Mouse (Mus musculus): ENCODE results near the gene 2210408I21Rik. TPM values are rescaled to one million over a fixed set of nuclear protein-coding genes. Genes with fewer than 3 reads are reported as not detected.

Gene 2210408I21Rik
- polyA plus RNA-seq, 1 experiment = 1.4 TPM

DNA sequence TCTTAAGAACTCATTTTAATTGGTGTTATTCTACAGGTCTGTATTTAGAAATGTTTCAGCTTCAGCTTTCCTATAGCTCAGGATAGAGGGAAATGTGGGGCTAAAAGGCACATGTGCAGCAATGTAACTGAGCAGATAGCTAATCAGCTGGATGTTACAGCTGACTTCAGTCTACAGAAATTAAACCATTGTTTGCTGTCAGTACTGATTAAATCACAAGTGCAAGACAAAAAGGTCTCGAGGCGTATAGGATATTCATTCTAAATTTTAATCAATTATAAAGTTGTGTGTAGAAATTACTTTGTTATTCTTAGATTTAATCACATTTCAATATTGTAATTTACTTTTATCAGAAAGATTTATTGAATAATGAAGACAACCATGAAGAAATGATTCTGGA lies 56.9 kb downstream of the 2210408I21Rik start:
- no peaks in the 10 kb centered on the region for H3K27me3 ChIP-seq (ENCODE audit: control insufficient read depth, insufficient read depth, insufficient read length)
- no peak overlapping the region for H3ac ChIP-seq (ENCODE audit: control insufficient read depth, insufficient read length, low read depth)
- no peaks in the 10 kb centered on the region for H3K36me3 ChIP-seq (ENCODE audit: control insufficient read depth, insufficient read depth)
- TF ChIP-seq MAX (IDR thresholded peaks at IDR 0.05) = no peak
- TF ChIP-seq MYOG (IDR thresholded peaks at IDR 0.05; ENCODE audit: control insufficient read depth, extremely low read depth, insufficient read length) = no peak
- no peak for TF ChIP-seq USF1 (IDR thresholded peaks at IDR 0.05; ENCODE audit: low read depth)
- no peak for TF ChIP-seq MYOD1 (IDR thresholded peaks at IDR 0.05; ENCODE audit: control insufficient read depth, insufficient read length, low read depth)
- no peak for TF ChIP-seq FOSL1 (IDR thresholded peaks at IDR 0.05; ENCODE audit: insufficient read depth, low read length, poor library complexity, severe bottlenecking)
- no peak for TF ChIP-seq CEBPB (IDR thresholded peaks at IDR 0.05; ENCODE audit: low read depth)
- TF ChIP-seq CTCF (IDR thresholded peaks at IDR 0.05; ENCODE audit: control insufficient read depth, insufficient read depth, insufficient read length) = no peak
- no peaks in the 10 kb centered on the region for H3K79me3 ChIP-seq (ENCODE audit: low read depth)
- H3K4me3 ChIP-seq (ENCODE audit: insufficient read depth, poor library complexity, severe bottlenecking) = no peak overlapping the region
- no peaks in the 10 kb centered on the region for H3K79me2 ChIP-seq (ENCODE audit: control insufficient read depth, insufficient read depth)

DNA sequence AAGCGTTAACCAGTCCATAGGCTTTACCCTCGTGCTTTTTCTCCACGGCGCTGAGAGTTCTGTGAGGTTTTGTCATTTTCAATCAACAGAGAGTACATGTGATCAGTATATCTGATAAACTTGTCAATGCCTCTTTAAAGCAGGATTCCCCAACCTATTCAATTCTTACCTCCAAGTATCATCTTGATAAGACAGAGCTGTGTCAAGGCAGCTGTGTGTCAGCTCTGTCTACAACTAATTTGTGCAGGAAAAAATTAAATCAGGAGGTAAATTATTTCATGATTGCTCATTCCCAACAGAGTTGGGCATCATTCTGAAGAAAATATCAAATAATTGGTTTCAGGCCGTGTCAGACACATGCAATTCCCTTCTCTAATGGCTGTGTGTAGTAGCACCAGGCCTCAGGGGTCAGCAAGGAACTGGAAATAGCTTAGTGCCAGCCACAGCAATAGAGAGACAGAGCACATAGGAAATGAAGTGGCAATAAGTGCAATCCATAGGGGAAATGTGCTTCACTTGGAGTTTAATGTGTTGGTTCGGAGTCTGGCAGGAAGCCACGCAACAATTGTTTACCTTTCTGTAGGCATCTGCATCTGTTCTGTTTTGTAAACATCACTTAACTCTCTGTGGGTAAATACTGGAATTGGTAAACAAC lies 73.6 kb downstream of the 2210408I21Rik start:
- Histone ChIP-seq H3ac (ENCODE audit: control insufficient read depth, insufficient read length, low read depth) (no peak overlapping the region), H3K4me3 (ENCODE audit: insufficient read depth, poor library complexity, severe bottlenecking) (no peak overlapping the region), H3K27me3 (ENCODE audit: control insufficient read depth, insufficient read depth, insufficient read length) (no peaks in the 10 kb centered on the region), H3K79me3 (ENCODE audit: low read depth) (no peaks in the 10 kb centered on the region), H3K36me3 (ENCODE audit: control insufficient read depth, insufficient read depth) (no peaks in the 10 kb centered on the region), H3K79me2 (ENCODE audit: control insufficient read depth, insufficient read depth) (no peaks in the 10 kb centered on the region)
- no peak for TF ChIP-seq CEBPB (IDR thresholded peaks at IDR 0.05; ENCODE audit: low read depth)
- no peak for TF ChIP-seq USF1 (IDR thresholded peaks at IDR 0.05; ENCODE audit: low read depth)

DNA sequence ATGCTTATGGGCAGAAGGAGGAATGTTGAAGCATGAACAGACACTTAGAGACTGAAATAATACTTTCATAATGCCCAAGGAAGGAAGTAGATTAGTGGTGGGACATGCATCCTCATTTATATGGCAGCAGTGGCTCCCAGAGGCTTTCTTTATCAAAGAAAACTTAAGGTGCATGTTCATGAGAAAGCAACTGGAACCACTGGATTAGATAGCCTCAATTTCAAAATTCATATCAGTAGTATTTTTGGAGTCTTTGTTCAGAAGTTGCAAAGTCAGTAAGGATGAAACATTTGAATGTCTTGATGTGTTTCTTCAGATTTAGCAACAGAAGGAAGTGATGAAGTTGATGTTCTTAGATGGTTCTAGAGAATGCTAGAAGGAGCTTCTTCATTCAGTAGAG lies 77.9 kb downstream of the 2210408I21Rik start:
- Histone ChIP-seq H3K79me3 (ENCODE audit: low read depth) (no peaks in the 10 kb centered on the region), H3K36me3 (ENCODE audit: control insufficient read depth, insufficient read depth) (no peaks in the 10 kb centered on the region), H3ac (ENCODE audit: control insufficient read depth, insufficient read length, low read depth) (no peak overlapping the region), H3K79me2 (ENCODE audit: control insufficient read depth, insufficient read depth) (no peaks in the 10 kb centered on the region), H3K4me3 (ENCODE audit: insufficient read depth, poor library complexity, severe bottlenecking) (no peak overlapping the region), H3K27me3 (ENCODE audit: control insufficient read depth, insufficient read depth, insufficient read length) (no peaks in the 10 kb centered on the region)
- TF ChIP-seq MAX (IDR thresholded peaks at IDR 0.05) (no peak), CTCF (IDR thresholded peaks at IDR 0.05; ENCODE audit: control insufficient read depth, insufficient read depth, insufficient read length) (no peak), MYOG (IDR thresholded peaks at IDR 0.05; ENCODE audit: control insufficient read depth, extremely low read depth, insufficient read length) (no peak), FOSL1 (IDR thresholded peaks at IDR 0.05; ENCODE audit: insufficient read depth, low read length, poor library complexity, severe bottlenecking) (no peak), CEBPB (IDR thresholded peaks at IDR 0.05; ENCODE audit: low read depth) (no peak), USF1 (IDR thresholded peaks at IDR 0.05; ENCODE audit: low read depth) (no peak)

DNA sequence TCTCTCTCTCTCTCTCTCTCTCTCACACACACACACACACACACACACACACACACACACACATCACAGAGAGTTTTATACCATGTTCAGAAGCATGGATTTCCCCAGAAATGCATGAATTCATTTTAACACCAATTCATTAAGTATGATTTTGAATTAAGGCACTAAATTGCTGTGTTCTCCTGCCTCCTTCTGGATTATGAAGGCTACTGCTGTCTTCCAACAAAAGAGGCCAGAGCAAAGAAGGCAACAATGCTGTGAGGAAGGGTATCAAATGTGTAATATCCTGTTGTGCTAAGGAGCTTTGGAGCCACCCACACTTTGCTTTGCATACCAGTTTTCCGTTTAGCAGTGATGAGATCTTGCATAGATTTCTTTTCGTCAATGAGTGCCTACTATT lies 80.1 kb downstream of the 2210408I21Rik start:
- no peaks in the 10 kb centered on the region for H3K27me3 ChIP-seq (ENCODE audit: control insufficient read depth, insufficient read depth, insufficient read length)
- no peak overlapping the region for H3K4me3 ChIP-seq (ENCODE audit: insufficient read depth, poor library complexity, severe bottlenecking)
- no peaks in the 10 kb centered on the region for H3K36me3 ChIP-seq (ENCODE audit: control insufficient read depth, insufficient read depth)
- TF ChIP-seq MAX (IDR thresholded peaks at IDR 0.05) (no peak), MYOD1 (IDR thresholded peaks at IDR 0.05; ENCODE audit: control insufficient read depth, insufficient read length, low read depth) (no peak), FOSL1 (IDR thresholded peaks at IDR 0.05; ENCODE audit: insufficient read depth, low read length, poor library complexity, severe bottlenecking) (no peak), MYOG (IDR thresholded peaks at IDR 0.05; ENCODE audit: control insufficient read depth, extremely low read depth, insufficient read length) (no peak), CTCF (IDR thresholded peaks at IDR 0.05; ENCODE audit: control insufficient read depth, insufficient read depth, insufficient read length) (no peak), CEBPB (IDR thresholded peaks at IDR 0.05; ENCODE audit: low read depth) (no peak), USF1 (IDR thresholded peaks at IDR 0.05; ENCODE audit: low read depth) (no peak)
- no peak overlapping the region for H3ac ChIP-seq (ENCODE audit: control insufficient read depth, insufficient read length, low read depth)
- H3K79me3 ChIP-seq (ENCODE audit: low read depth) = no peaks in the 10 kb centered on the region
- H3K79me2 ChIP-seq (ENCODE audit: control insufficient read depth, insufficient read depth) = no peaks in the 10 kb centered on the region

DNA sequence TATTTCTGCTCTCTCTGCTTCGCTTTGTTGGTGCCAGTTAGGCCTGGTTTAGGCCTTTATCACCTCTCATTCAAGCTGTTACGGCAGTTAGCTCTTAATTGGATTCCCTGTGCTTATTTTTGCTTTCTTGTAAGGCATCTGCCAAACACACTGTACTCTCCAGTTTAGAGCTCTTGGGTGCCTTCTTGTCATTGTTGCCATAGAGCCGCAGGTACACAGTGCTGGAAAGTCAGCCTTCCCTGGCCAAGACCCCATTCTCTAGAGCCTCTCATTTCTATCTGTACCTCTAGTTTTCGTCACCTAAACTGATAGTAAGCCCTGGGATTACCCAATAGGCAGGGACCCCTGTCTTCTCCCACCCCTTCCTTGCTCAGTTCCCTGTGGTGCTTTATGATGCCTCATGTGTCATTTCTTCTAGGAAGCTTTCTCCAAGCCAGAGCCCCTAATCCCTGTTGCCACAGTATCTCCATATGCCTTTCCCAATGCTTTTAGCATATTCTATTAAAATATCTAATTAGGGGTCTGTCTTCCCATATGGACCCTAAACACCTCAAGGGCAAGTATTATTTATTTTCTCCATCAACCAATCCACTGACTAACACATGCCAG lies 82.4 kb downstream of the 2210408I21Rik start:
- H3K79me3 ChIP-seq (ENCODE audit: low read depth) = no peaks in the 10 kb centered on the region
- H3K79me2 ChIP-seq (ENCODE audit: control insufficient read depth, insufficient read depth) = no peaks in the 10 kb centered on the region
- no peaks in the 10 kb centered on the region for H3K27me3 ChIP-seq (ENCODE audit: control insufficient read depth, insufficient read depth, insufficient read length)
- H3K4me3 ChIP-seq (ENCODE audit: insufficient read depth, poor library complexity, severe bottlenecking) = no peak overlapping the region
- H3K36me3 ChIP-seq (ENCODE audit: control insufficient read depth, insufficient read depth) = no peaks in the 10 kb centered on the region
- no peak overlapping the region for H3ac ChIP-seq (ENCODE audit: control insufficient read depth, insufficient read length, low read depth)
- TF ChIP-seq FOSL1 (IDR thresholded peaks at IDR 0.05; ENCODE audit: insufficient read depth, low read length, poor library complexity, severe bottlenecking) = no peak

DNA sequence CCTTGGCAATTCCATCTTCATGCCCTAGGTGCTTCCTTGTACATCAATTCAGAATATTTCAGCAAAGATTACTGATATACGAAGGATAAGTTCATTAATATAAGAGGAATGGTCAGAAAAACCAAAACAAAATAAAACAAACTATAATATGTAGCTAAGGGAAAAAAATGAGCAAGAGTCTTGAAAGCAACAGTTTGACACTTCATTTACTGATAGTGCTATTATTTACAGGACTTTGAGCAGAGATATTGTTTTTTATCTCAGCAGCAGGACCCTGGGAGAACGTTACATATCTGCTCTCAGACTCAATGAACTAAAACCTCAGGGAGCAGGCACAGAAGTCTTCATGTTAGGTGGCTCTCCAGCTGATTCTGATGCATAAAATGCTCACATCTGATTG lies 85.7 kb downstream of the 2210408I21Rik start:
- Histone ChIP-seq H3ac (ENCODE audit: control insufficient read depth, insufficient read length, low read depth) (no peak overlapping the region), H3K4me3 (ENCODE audit: insufficient read depth, poor library complexity, severe bottlenecking) (no peak overlapping the region), H3K79me2 (ENCODE audit: control insufficient read depth, insufficient read depth) (no peaks in the 10 kb centered on the region), H3K27me3 (ENCODE audit: control insufficient read depth, insufficient read depth, insufficient read length) (no peaks in the 10 kb centered on the region), H3K79me3 (ENCODE audit: low read depth) (no peaks in the 10 kb centered on the region), H3K36me3 (ENCODE audit: control insufficient read depth, insufficient read depth) (no peaks in the 10 kb centered on the region)
- TF ChIP-seq MYOD1 (IDR thresholded peaks at IDR 0.05; ENCODE audit: control insufficient read depth, insufficient read length, low read depth) (no peak), MYOG (IDR thresholded peaks at IDR 0.05; ENCODE audit: control insufficient read depth, extremely low read depth, insufficient read length) (no peak)
